Mouse (Mus musculus): Measurements from ENCODE around the gene Cyp4v3. TPM values are rescaled to one million over a fixed set of nuclear protein-coding genes. Genes with fewer than 3 reads are reported as not detected.
"Not testable (repeated sequence)": the region's sequence is repeated elsewhere in the genome, so short reads cannot be mapped to it uniquely, and the experiment has no call there.

The Cyp4v3 gene
- polyA plus RNA-seq, 1 experiment, result 7.4 TPM

DNA sequence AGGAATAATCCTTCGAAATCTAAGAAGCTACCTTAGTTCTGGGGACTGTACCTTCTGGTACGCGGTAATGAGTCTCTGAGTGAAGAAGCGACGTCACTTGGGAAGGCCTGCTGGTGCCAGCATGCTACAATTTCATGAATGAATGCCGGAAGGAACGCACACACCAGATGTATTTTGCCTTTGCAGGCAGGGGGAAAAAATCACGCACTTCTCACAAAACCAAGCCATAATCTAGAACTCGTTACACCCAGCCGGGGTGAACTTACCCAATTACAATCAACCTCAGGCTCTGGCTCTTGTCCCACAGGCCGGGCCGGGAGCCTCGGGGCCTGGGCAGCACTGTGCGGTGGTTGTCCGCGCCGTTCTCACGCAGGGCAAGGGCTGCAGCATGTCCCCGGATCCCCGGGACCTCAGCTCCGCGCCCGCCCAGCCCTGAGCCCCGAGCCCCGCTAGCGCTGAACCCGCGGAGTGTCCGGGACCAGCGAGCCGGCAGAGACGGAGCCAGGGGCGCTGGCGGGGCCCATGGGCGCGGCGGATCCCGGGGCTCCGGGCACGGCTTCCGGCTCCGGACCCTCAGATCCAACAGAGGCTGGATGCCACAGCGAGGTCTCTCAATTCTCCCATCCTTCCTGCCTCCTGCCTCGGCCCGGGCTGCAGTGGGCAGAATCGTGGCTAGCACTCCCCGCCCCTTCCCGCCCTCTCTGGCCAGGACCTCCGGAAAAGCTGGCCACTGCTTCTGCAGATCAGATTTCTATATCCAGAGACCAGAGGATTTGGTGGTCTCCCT lies 25.3 kb upstream of the Cyp4v3 start:
- Histone ChIP-seq H3K4me1 (ENCODE audit: control insufficient read depth, insufficient read depth, low read length) (no peaks in the 10 kb centered on the region), H3K27ac (ENCODE audit: insufficient read depth, low read length) (peak overlapping the region; percentile 43), H3K4me3 (ENCODE audit: insufficient read depth, low read length) (peak overlapping the region; percentile 65)
- peak; percentile 77 for TF ChIP-seq POLR2A (IDR thresholded peaks at IDR 0.05; ENCODE audit: low read depth, low read length)
- TF ChIP-seq CTCF (IDR thresholded peaks at IDR 0.05; ENCODE audit: borderline replicate concordance, insufficient read depth, low read length), result no peak

DNA sequence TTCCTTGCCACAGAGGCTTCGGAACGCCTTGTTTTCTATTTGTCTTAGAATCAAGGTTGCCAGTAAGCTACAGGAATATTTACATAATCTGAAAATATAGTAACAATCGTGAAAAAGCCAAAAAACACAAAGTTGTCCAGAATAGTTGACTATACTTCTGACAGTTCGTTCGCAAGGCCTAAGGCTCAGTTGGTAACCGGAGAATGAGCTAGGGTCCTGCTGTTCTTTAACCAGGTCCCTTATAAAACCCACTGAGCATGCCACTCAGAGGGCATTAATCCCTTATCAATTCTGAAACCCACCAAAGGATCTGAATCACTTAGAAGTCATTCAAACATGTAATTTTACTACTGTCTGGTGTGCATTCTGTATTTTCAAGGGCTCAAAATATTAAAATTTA lies 22.8 kb upstream of the Cyp4v3 start:
- H3K4me1 ChIP-seq (ENCODE audit: control insufficient read depth, insufficient read depth, low read length), result no peaks in the 10 kb centered on the region
- no peak overlapping the region for H3K27ac ChIP-seq (ENCODE audit: insufficient read depth, low read length)
- no peak overlapping the region for H3K4me3 ChIP-seq (ENCODE audit: insufficient read depth, low read length)
- TF ChIP-seq POLR2A (IDR thresholded peaks at IDR 0.05; ENCODE audit: low read depth, low read length), result no peak
- TF ChIP-seq CTCF (IDR thresholded peaks at IDR 0.05; ENCODE audit: borderline replicate concordance, insufficient read depth, low read length), result no peak

DNA sequence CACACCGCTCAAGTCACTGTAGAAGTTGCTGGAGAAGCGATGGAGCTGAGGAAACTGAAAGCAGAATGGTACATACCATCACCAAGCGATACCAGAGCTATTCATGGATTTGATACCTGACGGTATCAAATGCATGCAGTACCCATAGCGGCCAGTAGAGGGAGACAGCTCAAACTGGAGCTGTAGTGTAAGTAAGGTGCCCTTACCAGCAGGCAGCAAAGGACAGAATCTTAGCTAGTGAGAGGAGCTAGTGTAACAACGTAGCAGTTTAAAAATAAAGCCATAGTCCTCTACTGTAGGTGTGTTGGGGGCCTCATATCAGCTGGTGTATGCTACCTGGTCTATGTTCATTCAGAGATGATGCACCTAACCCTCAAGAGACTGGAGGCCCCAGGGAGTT lies 12.0 kb upstream of the Cyp4v3 start:
- Histone ChIP-seq H3K4me1 (ENCODE audit: control insufficient read depth, insufficient read depth, low read length) (no peaks in the 10 kb centered on the region), H3K4me3 (ENCODE audit: insufficient read depth, low read length) (no peak overlapping the region), H3K27ac (ENCODE audit: insufficient read depth, low read length) (no peak overlapping the region)
- TF ChIP-seq CTCF (IDR thresholded peaks at IDR 0.05; ENCODE audit: borderline replicate concordance, insufficient read depth, low read length), result peak; percentile 71; the same call in 1 of the 2 replicates
- no peak for TF ChIP-seq POLR2A (IDR thresholded peaks at IDR 0.05; ENCODE audit: low read depth, low read length)

GRCm38 (mm10) chr8:45344298-45344697 lies 11.3 kb upstream of the Cyp4v3 start:
- Histone ChIP-seq H3K27ac (ENCODE audit: insufficient read depth, low read length) (no peak overlapping the region), H3K4me3 (ENCODE audit: insufficient read depth, low read length) (no peak overlapping the region), H3K4me1 (ENCODE audit: control insufficient read depth, insufficient read depth, low read length) (no peaks in the 10 kb centered on the region)
- TF ChIP-seq POLR2A (IDR thresholded peaks at IDR 0.05; ENCODE audit: low read depth, low read length), result no peak
- no peak for TF ChIP-seq CTCF (IDR thresholded peaks at IDR 0.05; ENCODE audit: borderline replicate concordance, insufficient read depth, low read length)

- no peaks in the 10 kb centered on the region for H3K4me1 ChIP-seq (ENCODE audit: control insufficient read depth, insufficient read depth, low read length)
- H3K4me3 ChIP-seq (ENCODE audit: insufficient read depth, low read length), result no peak overlapping the region
- TF ChIP-seq POLR2A (IDR thresholded peaks at IDR 0.05; ENCODE audit: low read depth, low read length), result no peak
- no peak for TF ChIP-seq CTCF (IDR thresholded peaks at IDR 0.05; ENCODE audit: borderline replicate concordance, insufficient read depth, low read length)
- H3K27ac ChIP-seq (ENCODE audit: insufficient read depth, low read length), result no peak overlapping the region
Observed at GRCm38 (mm10) chr8:45341630-45342628, 8.9 kb upstream of the Cyp4v3 start.

GRCm38 (mm10) chr8:45333493-45333892 lies 477 bp upstream of the Cyp4v3 start:
- peak overlapping the region; percentile 61 for H3K27ac ChIP-seq (ENCODE audit: insufficient read depth, low read length)
- peaks cover 6% of the 10 kb centered on the region for H3K4me1 ChIP-seq (ENCODE audit: control insufficient read depth, insufficient read depth, low read length)
- TF ChIP-seq POLR2A (IDR thresholded peaks at IDR 0.05; ENCODE audit: low read depth, low read length) (no peak; the same call in none of the 2 replicates), CTCF (IDR thresholded peaks at IDR 0.05; ENCODE audit: borderline replicate concordance, insufficient read depth, low read length) (no peak)
- H3K4me3 ChIP-seq (ENCODE audit: insufficient read depth, low read length), result peak overlapping the region; percentile 72

GRCm38 (mm10) chr8:45330856-45331255 lies 2.2 kb downstream of the Cyp4v3 start:
- H3K27ac ChIP-seq (ENCODE audit: insufficient read depth, low read length), result no peak overlapping the region
- no peak overlapping the region for H3K4me3 ChIP-seq (ENCODE audit: insufficient read depth, low read length)
- no peak for TF ChIP-seq CTCF (IDR thresholded peaks at IDR 0.05; ENCODE audit: borderline replicate concordance, insufficient read depth, low read length)
- no peak for TF ChIP-seq POLR2A (IDR thresholded peaks at IDR 0.05; ENCODE audit: low read depth, low read length)
- H3K4me1 ChIP-seq (ENCODE audit: control insufficient read depth, insufficient read depth, low read length), result peaks cover 6% of the 10 kb centered on the region

DNA sequence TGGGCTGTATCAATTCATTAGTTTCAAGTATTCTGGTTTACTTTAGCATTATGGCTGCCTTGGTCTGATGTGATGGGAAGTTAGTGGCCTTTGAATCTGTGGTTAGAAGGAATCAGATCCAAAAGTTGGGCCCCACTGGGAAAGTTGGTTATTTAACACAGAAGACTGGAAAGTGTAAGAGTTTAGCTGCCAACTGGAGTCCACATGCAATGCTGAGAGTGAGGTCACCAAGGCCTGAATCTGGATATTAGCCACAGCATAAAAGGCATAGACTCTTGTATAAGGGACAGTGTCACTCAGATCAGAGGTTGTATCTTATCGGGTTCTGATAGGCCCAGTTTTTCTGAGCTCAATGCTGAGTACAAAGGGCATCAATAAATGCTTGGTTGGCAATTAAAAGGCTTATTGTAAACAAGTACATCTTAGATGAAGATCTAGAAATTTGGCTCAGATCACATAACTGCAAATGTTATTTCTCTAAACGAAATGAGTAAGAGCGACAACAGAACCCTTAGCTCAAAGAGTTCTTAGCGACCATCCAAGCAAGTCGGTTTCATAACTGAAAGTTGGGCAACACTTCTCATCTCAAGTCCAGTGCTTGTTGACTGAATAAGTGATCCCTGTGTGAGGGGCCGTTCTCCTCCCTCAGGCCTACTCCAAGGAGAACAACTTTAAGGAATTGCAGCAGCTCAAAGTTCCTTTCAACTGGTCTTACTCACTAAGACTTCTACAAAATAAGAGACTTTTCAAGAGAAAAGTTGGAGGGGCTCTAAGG lies 3.6 kb downstream of the Cyp4v3 start:
- TF ChIP-seq POLR2A (IDR thresholded peaks at IDR 0.05; ENCODE audit: low read depth, low read length) (no peak), CTCF (IDR thresholded peaks at IDR 0.05; ENCODE audit: borderline replicate concordance, insufficient read depth, low read length) (no peak)
- Histone ChIP-seq H3K4me1 (ENCODE audit: control insufficient read depth, insufficient read depth, low read length) (peaks cover 6% of the 10 kb centered on the region), H3K4me3 (ENCODE audit: insufficient read depth, low read length) (no peak overlapping the region), H3K27ac (ENCODE audit: insufficient read depth, low read length) (peak overlapping the region; percentile 3; the same call in 1 of the 2 replicates)

DNA sequence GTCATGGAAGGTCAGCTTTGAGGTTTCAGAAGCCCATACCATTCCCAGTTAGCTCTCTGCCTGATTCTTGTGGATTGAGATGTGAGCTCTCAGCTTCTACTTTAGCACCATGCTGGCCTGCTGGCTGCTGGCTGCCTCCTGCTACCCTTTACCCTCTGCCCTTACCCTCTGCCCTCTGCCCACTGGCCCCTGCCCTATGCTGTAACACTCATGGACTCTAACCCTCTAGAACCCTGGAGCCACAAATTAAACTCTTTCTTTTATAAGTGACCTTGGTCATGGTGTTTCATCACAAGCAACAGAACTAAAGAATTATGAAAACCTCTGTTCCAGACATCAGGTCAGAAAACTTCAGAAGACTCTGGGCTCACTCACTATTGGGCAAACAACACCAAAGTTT lies 5.9 kb downstream of the Cyp4v3 start:
- not testable (repeated sequence) for H3K4me3 ChIP-seq (ENCODE audit: insufficient read depth, low read length); H3K27ac ChIP-seq (ENCODE audit: insufficient read depth, low read length); H3K4me1 ChIP-seq (ENCODE audit: control insufficient read depth, insufficient read depth, low read length)
